Mouse (Mus musculus): Measurements from ENCODE around the gene Tsfm.

Tsfm gene

GRCm38 (mm10) chr10:126987183-126988118, 43.2 kb downstream of the Tsfm start:
- DNase-seq (ENCODE audit: low spot score) = no peak

GRCm38 (mm10) chr10:126986541-126986961, 44.1 kb downstream of the Tsfm start:
- no peak for DNase-seq (ENCODE audit: low spot score)

- DNase-seq (ENCODE audit: low spot score) = no peak
Observed at GRCm38 (mm10) chr10:126985579-126985978, 45.1 kb downstream of the Tsfm start.

GRCm38 (mm10) chr10:126985127-126985526, 45.5 kb downstream of the Tsfm start:
- DNase-seq (ENCODE audit: low spot score) = no peak

- DNase-seq (ENCODE audit: low spot score) = no peak
Observed at GRCm38 (mm10) chr10:126984189-126985004, 46.2 kb downstream of the Tsfm start.

GRCm38 (mm10) chr10:126983193-126983725, 47.4 kb downstream of the Tsfm start:
- no peak for DNase-seq (ENCODE audit: low spot score)

GRCm38 (mm10) chr10:126981746-126982145, 48.9 kb downstream of the Tsfm start:
- DNase-seq (ENCODE audit: low spot score) = no peak

- DNase-seq (ENCODE audit: low spot score) = no peak
Observed at GRCm38 (mm10) chr10:126980933-126981530, 49.6 kb downstream of the Tsfm start.

- no peak for DNase-seq (ENCODE audit: low spot score)
Observed at GRCm38 (mm10) chr10:126980221-126980932, 50.3 kb downstream of the Tsfm start.

GRCm38 (mm10) chr10:126979636-126980151, 50.9 kb downstream of the Tsfm start:
- DNase-seq (ENCODE audit: low spot score) = peak; percentile 31

- peak; percentile 26 for DNase-seq (ENCODE audit: low spot score)
Observed at GRCm38 (mm10) chr10:126979121-126979635, 51.5 kb downstream of the Tsfm start.

GRCm38 (mm10) chr10:126978277-126978994, 52.2 kb downstream of the Tsfm start, which contains the start of gene Ctdsp2:
Ctdsp2 (plus strand) TSS chr10:126978717.
- DNase-seq (ENCODE audit: low spot score) = peak; percentile 77

GRCm38 (mm10) chr10:126977076-126977475, 53.6 kb downstream of the Tsfm start:
- no peak for DNase-seq (ENCODE audit: low spot score)

GRCm38 (mm10) chr10:126975706-126976105, 54.9 kb downstream of the Tsfm start:
- no peak for DNase-seq (ENCODE audit: low spot score)

- no peak for DNase-seq (ENCODE audit: low spot score)
Observed at GRCm38 (mm10) chr10:126972988-126973387, 57.7 kb downstream of the Tsfm start.

GRCm38 (mm10) chr10:126972051-126972725, 58.5 kb downstream of the Tsfm start:
- DNase-seq (ENCODE audit: low spot score) = no peak

- DNase-seq (ENCODE audit: low spot score) = no peak
Observed at GRCm38 (mm10) chr10:126971363-126972050, 59.1 kb downstream of the Tsfm start.

GRCm38 (mm10) chr10:126963821-126964220, 66.8 kb downstream of the Tsfm start:
- DNase-seq (ENCODE audit: low spot score) = no peak

GRCm38 (mm10) chr10:126962966-126963330, 67.7 kb downstream of the Tsfm start:
- DNase-seq (ENCODE audit: low spot score) = no peak
